Mouse (Mus musculus): ENCODE measurements around the gene Fam98a. TPM values are rescaled to one million over a fixed set of nuclear protein-coding genes. Genes with fewer than 3 reads are reported as not detected.

The Fam98a gene
- polyA plus RNA-seq, 1 experiment from 2014 or later = 8.7 TPM

GRCm38 (mm10) chr17:75543434-75543833 is 8.3 kb downstream of the Fam98a start:
- Histone ChIP-seq H3K9me3 (ENCODE audit: control insufficient read depth, low read length) (no peaks in the 10 kb centered on the region), H3K9ac (ENCODE audit: low read length) (no peak overlapping the region), H3K4me3 (ENCODE audit: low read depth, low read length) (no peak overlapping the region), H3K36me3 (ENCODE audit: control insufficient read depth, insufficient read depth, low read length) (peaks cover 4% of the 10 kb centered on the region), H3K4me1 (ENCODE audit: control insufficient read depth, insufficient read depth, low read length) (no peaks in the 10 kb centered on the region), H3K27ac (ENCODE audit: low read depth, low read length) (no peak overlapping the region), H3K4me2 (ENCODE audit: low read depth) (no peak overlapping the region), H3K27me3 (ENCODE audit: control insufficient read depth, insufficient read depth, low read length) (no peaks in the 10 kb centered on the region)
- whole genome bisulfite sequencing = 94% methylated on average over 7 of the region's 7 CpGs
- DNase-seq (ENCODE audit: low spot score) (no peak), ATAC-seq (ENCODE audit: insufficient read depth, low FRiP score, low TSS enrichment) (no peak)

DNA sequence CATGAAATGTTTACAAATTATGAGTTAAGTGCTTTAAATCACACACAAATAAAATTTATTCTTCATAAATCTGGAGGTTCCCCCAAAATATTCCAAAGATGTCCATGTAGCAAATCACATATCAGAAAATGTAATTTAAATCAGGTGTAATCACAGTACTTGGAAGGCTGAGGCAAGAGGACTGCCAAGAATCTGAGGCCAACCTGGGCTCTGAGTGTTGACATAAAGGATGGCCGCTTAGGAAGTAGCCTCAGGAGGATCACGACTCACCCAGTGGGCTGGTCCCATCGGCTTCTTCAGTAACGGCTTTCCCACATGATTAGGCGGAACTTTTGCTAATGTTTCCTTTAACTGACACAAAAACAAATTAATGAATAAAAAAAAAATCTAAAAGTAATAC is 11.9 kb downstream of the Fam98a start:
- Histone ChIP-seq H3K4me2 (ENCODE audit: low read depth) (no peak overlapping the region), H3K27me3 (ENCODE audit: control insufficient read depth, insufficient read depth, low read length) (no peaks in the 10 kb centered on the region), H3K4me1 (ENCODE audit: control insufficient read depth, insufficient read depth, low read length) (no peaks in the 10 kb centered on the region), H3K4me3 (ENCODE audit: low read depth, low read length) (no peak overlapping the region), H3K9ac (ENCODE audit: low read length) (no peak overlapping the region), H3K36me3 (ENCODE audit: control insufficient read depth, insufficient read depth, low read length) (peaks cover 7% of the 10 kb centered on the region), H3K9me3 (ENCODE audit: control insufficient read depth, low read length) (no peaks in the 10 kb centered on the region), H3K27ac (ENCODE audit: low read depth, low read length) (no peak overlapping the region)
- WGBS = 84% methylated on average over 5 of the region's 5 CpGs
- ATAC-seq (ENCODE audit: insufficient read depth, low FRiP score, low TSS enrichment) (no peak), DNase-seq (ENCODE audit: low spot score) (no peak)

- Histone ChIP-seq H3K27ac (ENCODE audit: low read depth, low read length) (no peak overlapping the region), H3K9me3 (ENCODE audit: control insufficient read depth, low read length) (no peaks in the 10 kb centered on the region), H3K9ac (ENCODE audit: low read length) (no peak overlapping the region), H3K4me3 (ENCODE audit: low read depth, low read length) (no peak overlapping the region), H3K27me3 (ENCODE audit: control insufficient read depth, insufficient read depth, low read length) (no peaks in the 10 kb centered on the region), H3K36me3 (ENCODE audit: control insufficient read depth, insufficient read depth, low read length) (peaks cover 7% of the 10 kb centered on the region), H3K4me1 (ENCODE audit: control insufficient read depth, insufficient read depth, low read length) (no peaks in the 10 kb centered on the region), H3K4me2 (ENCODE audit: low read depth) (no peak overlapping the region)
- no peak for ATAC-seq (ENCODE audit: insufficient read depth, low FRiP score, low TSS enrichment)
- 91% methylated on average over 6 of the region's 6 CpGs for WGBS
- no peak for DNase-seq (ENCODE audit: low spot score)
These were observed 12.6 kb downstream of the Fam98a start for GRCm38 (mm10) chr17:75539130-75539529.

DNA sequence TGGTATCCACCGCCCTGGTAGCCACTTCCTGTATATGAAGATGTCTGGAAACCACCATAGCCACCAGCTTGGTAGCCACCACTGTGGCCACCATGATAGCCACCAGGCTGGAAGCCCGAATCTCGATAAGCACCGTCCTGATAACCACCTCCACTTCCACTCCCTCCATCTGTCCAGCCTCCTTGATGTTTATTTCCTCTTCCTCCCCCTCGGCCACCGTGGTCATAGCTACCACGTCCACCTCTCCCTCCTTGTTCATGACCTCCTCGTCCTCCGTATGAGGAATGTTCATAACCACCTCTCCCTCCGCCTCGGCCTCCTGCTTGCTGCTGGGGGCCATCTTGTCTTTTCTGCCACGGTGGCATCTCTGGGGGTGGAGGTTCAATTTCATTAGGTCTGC is 13.3 kb downstream of the Fam98a start:
- Histone ChIP-seq H3K4me3 (ENCODE audit: low read depth, low read length) (no peak overlapping the region), H3K4me2 (ENCODE audit: low read depth) (no peak overlapping the region), H3K27ac (ENCODE audit: low read depth, low read length) (no peak overlapping the region), H3K9me3 (ENCODE audit: control insufficient read depth, low read length) (no peaks in the 10 kb centered on the region), H3K36me3 (ENCODE audit: control insufficient read depth, insufficient read depth, low read length) (peaks cover 7% of the 10 kb centered on the region), H3K9ac (ENCODE audit: low read length) (no peak overlapping the region), H3K27me3 (ENCODE audit: control insufficient read depth, insufficient read depth, low read length) (no peaks in the 10 kb centered on the region), H3K4me1 (ENCODE audit: control insufficient read depth, insufficient read depth, low read length) (no peaks in the 10 kb centered on the region)
- DNase-seq (ENCODE audit: low spot score) (no peak), ATAC-seq (ENCODE audit: insufficient read depth, low FRiP score, low TSS enrichment) (no peak)
- 94% methylated on average over 12 of the region's 12 CpGs for WGBS

DNA sequence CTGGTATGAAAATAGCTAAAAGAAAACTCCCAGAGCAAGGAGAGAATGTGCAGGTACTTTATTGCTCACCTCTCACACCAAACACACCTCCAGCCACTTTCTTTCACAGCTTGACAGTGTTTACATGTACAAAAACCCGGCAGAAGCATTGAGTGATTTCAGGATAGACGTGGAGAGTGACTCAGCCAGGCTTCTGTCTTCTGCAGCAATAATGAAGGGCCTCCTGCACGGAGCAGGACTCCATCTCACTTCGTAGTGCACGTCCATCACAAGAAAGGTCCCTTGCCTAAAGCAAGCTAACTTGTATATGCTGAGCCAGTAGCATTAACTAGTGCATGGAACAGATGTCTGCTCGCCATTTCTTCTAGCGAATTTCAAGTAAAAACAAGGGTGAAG is 14.7 kb downstream of the Fam98a start:
- no peak overlapping the region for H3K4me2 ChIP-seq (ENCODE audit: low read depth)
- 87% methylated on average over 7 of the region's 7 CpGs for WGBS
- no peak for DNase-seq (ENCODE audit: low spot score)
- no peaks in the 10 kb centered on the region for H3K27me3 ChIP-seq (ENCODE audit: control insufficient read depth, insufficient read depth, low read length)
- no peak overlapping the region for H3K9ac ChIP-seq (ENCODE audit: low read length)
- H3K9me3 ChIP-seq (ENCODE audit: control insufficient read depth, low read length) = no peaks in the 10 kb centered on the region
- H3K4me3 ChIP-seq (ENCODE audit: low read depth, low read length) = no peak overlapping the region
- no peaks in the 10 kb centered on the region for H3K4me1 ChIP-seq (ENCODE audit: control insufficient read depth, insufficient read depth, low read length)
- H3K27ac ChIP-seq (ENCODE audit: low read depth, low read length) = no peak overlapping the region
- H3K36me3 ChIP-seq (ENCODE audit: control insufficient read depth, insufficient read depth, low read length) = peaks cover 7% of the 10 kb centered on the region
- ATAC-seq (ENCODE audit: insufficient read depth, low FRiP score, low TSS enrichment) = no peak

DNA sequence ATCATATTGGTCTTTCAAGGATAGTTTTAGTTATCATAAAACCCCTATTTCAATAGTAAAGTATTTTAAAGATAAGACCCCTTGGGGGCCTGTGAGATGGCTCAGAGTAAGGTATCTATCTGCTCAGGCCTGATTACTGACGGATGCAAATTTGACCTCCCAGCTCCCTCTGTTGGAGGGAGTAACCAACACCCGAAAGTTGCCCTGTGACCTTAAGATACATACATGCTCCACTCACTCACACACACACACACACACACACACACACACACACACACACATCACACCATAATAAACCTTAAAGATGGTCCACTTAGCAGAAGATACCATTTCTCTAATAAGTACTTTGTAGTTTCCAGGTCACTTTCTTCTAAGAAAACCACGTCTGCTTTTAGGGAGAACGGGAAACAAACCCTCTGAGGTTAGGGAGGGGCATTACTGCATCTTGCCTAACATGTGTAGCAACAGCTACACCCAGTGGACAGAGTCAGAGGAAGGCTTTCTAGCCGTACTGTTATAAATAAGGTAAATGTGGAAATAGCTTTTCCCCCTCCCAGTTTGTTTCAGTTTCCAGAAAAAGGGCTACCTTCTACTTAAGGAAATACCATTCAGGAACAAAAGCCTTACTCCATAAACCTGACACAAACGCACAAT is 15.2 kb downstream of the Fam98a start:
- H3K9ac ChIP-seq (ENCODE audit: low read length) = no peak overlapping the region
- no peak overlapping the region for H3K4me3 ChIP-seq (ENCODE audit: low read depth, low read length)
- no peak for DNase-seq (ENCODE audit: low spot score)
- no peak overlapping the region for H3K27ac ChIP-seq (ENCODE audit: low read depth, low read length)
- H3K4me1 ChIP-seq (ENCODE audit: control insufficient read depth, insufficient read depth, low read length) = no peaks in the 10 kb centered on the region
- no peaks in the 10 kb centered on the region for H3K9me3 ChIP-seq (ENCODE audit: control insufficient read depth, low read length)
- WGBS = 54% methylated on average over 6 of the region's 6 CpGs
- ATAC-seq (ENCODE audit: insufficient read depth, low FRiP score, low TSS enrichment) = no peak
- H3K4me2 ChIP-seq (ENCODE audit: low read depth) = no peak overlapping the region
- H3K36me3 ChIP-seq (ENCODE audit: control insufficient read depth, insufficient read depth, low read length) = peaks cover 7% of the 10 kb centered on the region
- no peaks in the 10 kb centered on the region for H3K27me3 ChIP-seq (ENCODE audit: control insufficient read depth, insufficient read depth, low read length)

GRCm38 (mm10) chr17:75535612-75536011 is 16.1 kb downstream of the Fam98a start:
- no peaks in the 10 kb centered on the region for H3K4me1 ChIP-seq (ENCODE audit: control insufficient read depth, insufficient read depth, low read length)
- 91% methylated on average over 4 of the region's 4 CpGs for WGBS
- peaks cover 7% of the 10 kb centered on the region for H3K36me3 ChIP-seq (ENCODE audit: control insufficient read depth, insufficient read depth, low read length)
- H3K4me2 ChIP-seq (ENCODE audit: low read depth) = no peak overlapping the region
- no peaks in the 10 kb centered on the region for H3K9me3 ChIP-seq (ENCODE audit: control insufficient read depth, low read length)
- H3K9ac ChIP-seq (ENCODE audit: low read length) = no peak overlapping the region
- ATAC-seq (ENCODE audit: insufficient read depth, low FRiP score, low TSS enrichment) = no peak
- DNase-seq (ENCODE audit: low spot score) = no peak
- no peak overlapping the region for H3K4me3 ChIP-seq (ENCODE audit: low read depth, low read length)
- no peak overlapping the region for H3K27ac ChIP-seq (ENCODE audit: low read depth, low read length)
- no peaks in the 10 kb centered on the region for H3K27me3 ChIP-seq (ENCODE audit: control insufficient read depth, insufficient read depth, low read length)

GRCm38 (mm10) chr17:75534314-75535020 is 17.3 kb downstream of the Fam98a start:
- peaks cover 7% of the 10 kb centered on the region for H3K36me3 ChIP-seq (ENCODE audit: control insufficient read depth, insufficient read depth, low read length)
- H3K27me3 ChIP-seq (ENCODE audit: control insufficient read depth, insufficient read depth, low read length) = no peaks in the 10 kb centered on the region
- peak; percentile 37; the same call in 1 of the 2 replicates for ATAC-seq (ENCODE audit: insufficient read depth, low FRiP score, low TSS enrichment)
- no peak overlapping the region for H3K27ac ChIP-seq (ENCODE audit: low read depth, low read length)
- no peak overlapping the region for H3K4me2 ChIP-seq (ENCODE audit: low read depth)
- H3K4me1 ChIP-seq (ENCODE audit: control insufficient read depth, insufficient read depth, low read length) = no peaks in the 10 kb centered on the region
- no peak for DNase-seq (ENCODE audit: low spot score)
- WGBS = 60% methylated on average over 12 of the region's 12 CpGs
- H3K9me3 ChIP-seq (ENCODE audit: control insufficient read depth, low read length) = no peaks in the 10 kb centered on the region
- H3K9ac ChIP-seq (ENCODE audit: low read length) = no peak overlapping the region
- H3K4me3 ChIP-seq (ENCODE audit: low read depth, low read length) = no peak overlapping the region

GRCm38 (mm10) chr17:75532469-75532986 is 19.2 kb downstream of the Fam98a start:
- H3K27me3 ChIP-seq (ENCODE audit: control insufficient read depth, insufficient read depth, low read length) = no peaks in the 10 kb centered on the region
- H3K9ac ChIP-seq (ENCODE audit: low read length) = no peak overlapping the region
- H3K4me2 ChIP-seq (ENCODE audit: low read depth) = no peak overlapping the region
- WGBS = 62% methylated on average over 6 of the region's 6 CpGs
- ATAC-seq (ENCODE audit: insufficient read depth, low FRiP score, low TSS enrichment) = no peak
- H3K9me3 ChIP-seq (ENCODE audit: control insufficient read depth, low read length) = no peaks in the 10 kb centered on the region
- no peak overlapping the region for H3K4me3 ChIP-seq (ENCODE audit: low read depth, low read length)
- H3K27ac ChIP-seq (ENCODE audit: low read depth, low read length) = no peak overlapping the region
- DNase-seq (ENCODE audit: low spot score) = no peak
- H3K4me1 ChIP-seq (ENCODE audit: control insufficient read depth, insufficient read depth, low read length) = no peaks in the 10 kb centered on the region
- no peaks in the 10 kb centered on the region for H3K36me3 ChIP-seq (ENCODE audit: control insufficient read depth, insufficient read depth, low read length)

Measured in neural tube, embryonic 11.5 days (tissue).